Mouse (Mus musculus): Measurements from ENCODE around the gene Kmt2e.

DNA sequence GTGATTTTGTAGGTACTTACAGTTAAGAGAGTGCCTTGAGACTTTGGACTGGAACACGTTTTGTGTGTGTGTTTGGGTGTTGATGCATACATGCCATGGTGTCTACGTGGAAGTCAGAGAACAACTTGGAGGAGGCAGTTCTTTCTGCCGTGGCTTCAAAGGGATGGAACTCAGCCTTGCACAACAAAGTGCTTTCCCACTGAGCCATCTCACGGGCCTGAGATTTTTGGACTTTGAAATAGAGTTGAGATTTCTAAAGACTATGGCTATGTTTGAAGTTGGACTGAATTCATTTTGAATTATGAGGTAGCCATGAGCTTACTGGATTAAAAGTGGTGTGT, 27.9 kb upstream of the Kmt2e start:
- TF ChIP-seq POLR2A (IDR thresholded peaks at IDR 0.05; ENCODE audit: extremely low read depth, insufficient read depth, low read length) = no peak
- TF ChIP-seq CTCF (IDR thresholded peaks at IDR 0.05; ENCODE audit: extremely low read depth, insufficient read depth, low read length) = no peak
